Mouse (Mus musculus) limb, embryonic 11.5 days (tissue): Measurements from ENCODE around the gene Zfp784. TPM values are rescaled to one million over a fixed set of nuclear protein-coding genes. Genes with fewer than 3 reads are reported as not detected.

Experiments
- polyA plus RNA-seq: library from polyadenylated mRNA; unstranded; fragments of >200 nt; fragmentation: Nextera tagmentation; extraction: Ambion mirVana; gene quantifications from 2 replicates; pipeline ENCODE4 v1.2.1, GENCODE M21; 2014

The Zfp784 gene
- polyA plus RNA-seq, 1 experiment from 2014 or later = 2.7 TPM

Other genes with a start within 250 kb of the Zfp784 start
- 2.1 and 2.6 TPM in 2 replicates for gene Tmem238, start 248.8 kb downstream of the Zfp784 start, polyA plus RNA-seq
- 266 and 269 TPM in 2 replicates for gene Rpl28, start 245.6 kb downstream of the Zfp784 start, polyA plus RNA-seq
- gene Ube2s, start 225.9 kb downstream of the Zfp784 start, polyA plus RNA-seq = 527 and 540 TPM in 2 replicates
- gene Shisa7, start 193.8 kb downstream of the Zfp784 start, polyA plus RNA-seq = 0.20 and 0.44 TPM in 2 replicates
- gene Isoc2b, start 168.2 kb downstream of the Zfp784 start, polyA plus RNA-seq = 2.8 and 3.5 TPM in 2 replicates
- gene Isoc2a, start 161.3 kb downstream of the Zfp784 start, polyA plus RNA-seq = 0.63 and 0.84 TPM in 2 replicates
- gene Gm36210, start 131.9 kb downstream of the Zfp784 start, polyA plus RNA-seq = not detected in 2 replicates
- gene Zfp628, start 123.2 kb downstream of the Zfp784 start, polyA plus RNA-seq = 3.8 and 4.2 TPM in 2 replicates
- 1.9 and 2.9 TPM in 2 replicates for gene Nat14, start 116.4 kb downstream of the Zfp784 start, polyA plus RNA-seq
- 1.7 and 1.9 TPM in 2 replicates for gene Ssc5d, start 112.7 kb downstream of the Zfp784 start, polyA plus RNA-seq
- gene Sbk2, start 74.0 kb downstream of the Zfp784 start, polyA plus RNA-seq = 0.08 and 0.18 TPM in 2 replicates
- 0.04 TPM in 1 of 2 replicates, not detected in the other for gene Sbk3, start 67.3 kb downstream of the Zfp784 start, polyA plus RNA-seq
- gene Zfp579, start 42.3 kb downstream of the Zfp784 start, polyA plus RNA-seq = 33.3 and 39.2 TPM in 2 replicates
- 9.3 and 9.6 TPM in 2 replicates for gene Zfp524, start 24.0 kb downstream of the Zfp784 start, polyA plus RNA-seq
- 51.1 and 52.6 TPM in 2 replicates for gene Fiz1, start 23.7 kb downstream of the Zfp784 start, polyA plus RNA-seq
- 0.45 and 1.4 TPM in 2 replicates for gene Gm44973, start 22.9 kb downstream of the Zfp784 start, polyA plus RNA-seq
- gene Zfp865, start 18.1 kb downstream of the Zfp784 start, polyA plus RNA-seq = 7.5 and 8.2 TPM in 2 replicates
- 12.5 and 14.4 TPM in 2 replicates for gene Ccdc106, start 17.9 kb downstream of the Zfp784 start, polyA plus RNA-seq
- gene 4632433K11Rik, start 4.3 kb downstream of the Zfp784 start, polyA plus RNA-seq = not detected in 2 replicates
- gene Zfp580, start 13.1 kb upstream of the Zfp784 start, polyA plus RNA-seq = 31.8 and 32.9 TPM in 2 replicates
- gene U2af2, start 23.7 kb upstream of the Zfp784 start, polyA plus RNA-seq = 193 and 203 TPM in 2 replicates
- 60.1 and 62.2 TPM in 2 replicates for gene Epn1, start 41.8 kb upstream of the Zfp784 start, polyA plus RNA-seq
- gene Rfpl4, start 78.5 kb upstream of the Zfp784 start, polyA plus RNA-seq = not detected in 2 replicates
- gene Rasl2-9, start 87.5 kb upstream of the Zfp784 start, polyA plus RNA-seq = 0.29 TPM in 1 of 2 replicates, not detected in the other
- gene Vmn1r55, start 111.2 kb upstream of the Zfp784 start, polyA plus RNA-seq = 0.01 TPM in 1 of 2 replicates, not detected in the other
- not detected in 2 replicates for gene Vmn1r56, start 158.3 kb upstream of the Zfp784 start, polyA plus RNA-seq
- not detected in 2 replicates for gene Vmn1r57, start 180.0 kb upstream of the Zfp784 start, polyA plus RNA-seq